Mouse (Mus musculus) embryonic facial prominence, embryonic 15.5 days (tissue): Measurements from ENCODE around the gene Taf1c. TPM values are rescaled to one million over a fixed set of nuclear protein-coding genes. Genes with fewer than 3 reads are reported as not detected.

Experiments
- ATAC-seq: fragments of 200-750 bp; cut with Nextera tagmentation; 2 replicates; pipeline ENCODE4 v1.8.0; 2017; ENCODE audit warnings: low read depth, moderate TSS enrichment; ENCODE audit not compliant: insufficient number of reproducible peaks, low FRiP score, low TSS enrichment
- H3K27ac ChIP-seq: fragments of 300-500 bp; sonication (generic); replicated peaks from 2 replicates; pipeline ENCODE4 v1.5.1; 2015; ENCODE audit warnings: mild to moderate bottlenecking, inconsistent platforms
- H3K27me3 ChIP-seq: fragments of 300-500 bp; sonication (generic); 2 replicates; pipeline ENCODE4 v1.6.1; 2015; ENCODE audit warnings: inconsistent platforms
- H3K36me3 ChIP-seq: fragments of 300-500 bp; sonication (generic); 2 replicates; pipeline ENCODE4 v1.6.1; 2015; ENCODE audit warnings: mild to moderate bottlenecking, inconsistent platforms
- H3K4me1 ChIP-seq: fragments of 300-500 bp; sonication (generic); 2 replicates; pipeline ENCODE4 v1.6.1; 2015; ENCODE audit warnings: inconsistent platforms
- H3K4me2 ChIP-seq: fragments of 300-500 bp; sonication (generic); replicated peaks from 2 replicates; pipeline ENCODE4 v1.6.1; 2015; ENCODE audit warnings: mild to moderate bottlenecking, inconsistent platforms
- H3K4me3 ChIP-seq: fragments of 300-500 bp; sonication (generic); replicated peaks from 2 replicates; pipeline ENCODE4 v1.5.1; 2015; ENCODE audit warnings: mild to moderate bottlenecking, inconsistent platforms
- H3K9ac ChIP-seq: fragments of 300-500 bp; sonication (generic); 2 replicates; pipeline ENCODE4 v1.6.1; 2015; ENCODE audit warnings: inconsistent platforms
- H3K9me3 ChIP-seq: fragments of 300-500 bp; sonication (generic); replicated peaks from 2 replicates; pipeline ENCODE4 v1.6.1; 2016; ENCODE audit warnings: inconsistent platforms
- WGBS: fragments of 180-500 bp; shearing (Covaris S2); methylation state at CpG from one replicate; pipeline ENCODE4 v1.1.7; 2015; 5-methylcytosine and 5-hydroxymethylcytosine counted together
- polyA plus RNA-seq: library from polyadenylated mRNA; unstranded; fragments of >200 nt; fragmentation: Nextera tagmentation; extraction: Ambion mirVana; gene quantifications from 2 replicates; pipeline ENCODE4 v1.2.1, GENCODE M21; 2015

Gene Taf1c
- polyA plus RNA-seq, 1 experiment from 2014 or later = 13.3 TPM

DNA sequence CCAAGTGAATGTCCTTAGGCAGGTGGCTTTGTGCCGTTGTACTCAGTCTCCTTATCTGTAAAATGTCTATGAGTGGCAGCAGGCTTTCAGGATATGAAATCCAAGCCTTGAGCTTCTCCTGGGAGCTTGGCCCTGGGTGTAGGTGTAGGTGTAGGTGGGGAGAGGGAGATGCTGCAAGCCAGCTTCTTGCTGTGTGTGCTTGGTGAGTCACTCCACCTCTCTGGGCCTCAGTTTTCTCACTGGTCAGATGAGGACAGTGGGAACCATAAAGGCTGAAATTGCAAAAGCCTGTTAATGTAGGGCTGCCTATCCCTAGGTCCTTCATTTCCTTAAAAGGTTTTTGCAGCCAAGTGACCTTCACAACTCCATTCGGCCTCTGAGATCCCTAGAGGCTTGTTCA, 30.9 kb upstream of the Taf1c start:
- Histone ChIP-seq H3K4me2 (no peak overlapping the region), H3K27ac (peak overlapping the region; percentile 74), H3K36me3 (no peaks in the 10 kb centered on the region), H3K4me1 (peaks cover 15% of the 10 kb centered on the region), H3K4me3 (no peak overlapping the region), H3K9ac (no peak overlapping the region), H3K9me3 (no peaks in the 10 kb centered on the region), H3K27me3 (peaks cover 19% of the 10 kb centered on the region)
- ATAC-seq = no peak
- WGBS = 63% methylated on average over 2 of the region's 2 CpGs

GRCm38 (mm10) chr8:119635378-119635777, 30.4 kb upstream of the Taf1c start, which contains the start of gene Kcng4:
Gene Kcng4 (minus strand): TSS chr8:119635680.
- H3K36me3 ChIP-seq = no peaks in the 10 kb centered on the region
- H3K27me3 ChIP-seq = peaks cover 19% of the 10 kb centered on the region
- H3K4me3 ChIP-seq = no peak within 1 kb of the TSS
- no peak for ATAC-seq
- peaks cover 15% of the 10 kb centered on the region for H3K4me1 ChIP-seq
- no peak within 1 kb of the TSS for H3K9ac ChIP-seq
- 20% methylated on average over 6 of the region's 6 CpGs for WGBS
- H3K4me2 ChIP-seq = peak within 1 kb of the TSS; percentile 28
- peak within 1 kb of the TSS; percentile 74 for H3K27ac ChIP-seq
- H3K9me3 ChIP-seq = no peaks in the 10 kb centered on the region

DNA sequence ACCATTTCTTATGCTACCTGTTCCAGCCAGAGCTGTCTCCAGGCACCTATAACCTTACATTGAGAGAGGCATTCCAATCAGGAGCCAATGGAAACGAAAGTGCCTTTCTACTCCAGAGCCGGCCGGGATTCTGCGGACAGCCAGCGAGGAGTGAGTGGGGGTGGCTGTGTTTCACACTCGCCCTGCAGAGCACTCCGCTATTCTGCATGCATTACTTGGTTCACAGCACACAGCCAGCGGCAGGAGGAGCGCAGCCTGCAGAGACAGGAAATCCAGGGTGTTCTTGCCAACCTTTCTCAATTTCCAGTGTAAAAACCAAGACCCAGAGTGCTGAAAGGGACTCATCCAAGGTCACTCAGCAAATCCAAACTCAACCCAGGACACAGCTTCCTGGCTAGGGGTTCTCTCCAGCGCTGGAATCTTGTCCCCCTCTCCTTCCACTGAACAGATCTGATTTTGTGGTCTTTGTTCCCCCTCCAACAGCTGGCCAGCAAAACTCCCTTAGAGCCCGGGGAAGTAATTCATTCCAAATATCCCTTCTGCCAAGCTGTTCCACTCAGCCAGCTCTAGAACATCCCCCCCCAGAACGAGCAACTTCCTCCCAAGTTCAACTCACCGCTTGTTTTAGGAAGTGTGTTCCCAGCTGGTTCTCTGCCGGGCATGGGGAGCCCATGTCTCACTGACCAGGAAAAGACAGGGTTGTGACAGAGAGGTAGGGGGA, 29.8 kb upstream of the Taf1c start:
- H3K9ac ChIP-seq = no peak overlapping the region
- H3K9me3 ChIP-seq = no peaks in the 10 kb centered on the region
- peaks cover 15% of the 10 kb centered on the region for H3K4me1 ChIP-seq
- peak overlapping the region; percentile 74 for H3K27ac ChIP-seq
- 25% methylated on average over 14 of the region's 14 CpGs for WGBS
- peaks cover 19% of the 10 kb centered on the region for H3K27me3 ChIP-seq
- H3K4me3 ChIP-seq = no peak overlapping the region
- ATAC-seq = no peak
- H3K4me2 ChIP-seq = peak overlapping the region; percentile 28; the same call in 1 of the 2 replicates
- no peaks in the 10 kb centered on the region for H3K36me3 ChIP-seq

DNA sequence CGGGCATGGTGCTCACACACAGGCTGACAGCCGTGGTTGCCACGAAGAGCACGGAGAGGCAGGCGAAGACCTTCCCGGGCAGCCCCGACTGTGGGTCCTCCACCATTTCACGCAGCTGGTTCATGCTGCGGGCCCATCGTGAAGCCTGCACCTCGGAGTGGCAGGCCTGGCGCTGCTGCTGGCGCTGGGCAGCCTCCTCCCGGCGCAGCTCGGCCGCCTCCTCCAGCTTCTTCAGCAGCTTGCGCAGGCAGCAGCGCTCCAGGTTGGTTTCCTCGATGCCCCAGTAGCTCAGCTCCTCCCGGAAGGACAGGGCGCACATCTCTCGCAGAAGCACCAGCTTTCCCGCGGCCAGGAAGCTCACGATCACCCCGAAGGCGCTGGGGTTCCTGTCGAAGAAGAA, 27.9 kb upstream of the Taf1c start:
- Histone ChIP-seq H3K4me1 (peaks cover 16% of the 10 kb centered on the region), H3K27ac (no peak overlapping the region), H3K4me3 (no peak overlapping the region), H3K9ac (no peak overlapping the region), H3K9me3 (no peaks in the 10 kb centered on the region), H3K4me2 (no peak overlapping the region), H3K36me3 (no peaks in the 10 kb centered on the region), H3K27me3 (peaks cover 19% of the 10 kb centered on the region)
- no peak for ATAC-seq
- 46% methylated on average over 29 of the region's 29 CpGs for WGBS

DNA sequence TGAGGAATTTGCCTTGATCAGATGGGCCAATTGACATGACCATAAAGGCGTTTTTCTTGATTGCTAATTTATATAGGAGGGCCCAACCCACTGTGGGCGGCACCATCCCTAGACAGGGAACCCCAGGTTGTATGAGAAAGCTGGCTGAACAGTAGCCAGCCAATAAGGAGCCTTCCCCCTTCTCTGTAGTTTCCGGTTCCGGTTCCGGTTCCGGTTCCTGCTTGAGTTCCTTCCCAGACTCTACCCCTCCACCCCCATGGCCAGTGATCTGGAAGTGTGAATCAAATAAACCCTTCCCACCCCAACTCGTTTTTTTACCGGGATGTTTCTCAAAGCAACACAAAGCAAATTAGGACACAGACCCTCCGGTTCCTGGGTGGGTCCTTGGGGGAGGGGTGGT, 27.2 kb upstream of the Taf1c start:
- WGBS = 85% methylated on average over 9 of the region's 9 CpGs
- no peaks in the 10 kb centered on the region for H3K36me3 ChIP-seq
- H3K4me3 ChIP-seq = no peak overlapping the region
- ATAC-seq = no peak
- peaks cover 20% of the 10 kb centered on the region for H3K4me1 ChIP-seq
- H3K27ac ChIP-seq = no peak overlapping the region
- H3K9me3 ChIP-seq = no peaks in the 10 kb centered on the region
- no peak overlapping the region for H3K9ac ChIP-seq
- H3K4me2 ChIP-seq = no peak overlapping the region
- peaks cover 19% of the 10 kb centered on the region for H3K27me3 ChIP-seq

GRCm38 (mm10) chr8:119630841-119631240, 25.8 kb upstream of the Taf1c start:
- Histone ChIP-seq H3K4me1 (peaks cover 18% of the 10 kb centered on the region), H3K36me3 (no peaks in the 10 kb centered on the region), H3K9ac (no peak overlapping the region), H3K4me3 (no peak overlapping the region), H3K27ac (no peak overlapping the region), H3K9me3 (no peaks in the 10 kb centered on the region), H3K27me3 (peaks cover 19% of the 10 kb centered on the region), H3K4me2 (no peak overlapping the region)
- ATAC-seq = no peak
- WGBS = 15% methylated on average over 3 of the region's 3 CpGs

- H3K27ac ChIP-seq = no peak overlapping the region
- no peak overlapping the region for H3K4me3 ChIP-seq
- H3K4me2 ChIP-seq = no peak overlapping the region
- 0 out of 2 replicates have a peak, but pooled peaks cover 5% of the 10 kb centered on the region for H3K4me1 ChIP-seq
- no peaks in the 10 kb centered on the region for H3K36me3 ChIP-seq
- WGBS = 26% methylated on average over 10 of the region's 10 CpGs
- no peak overlapping the region for H3K9ac ChIP-seq
- peaks cover 4% of the 10 kb centered on the region; the same call in 1 of the 2 replicates for H3K27me3 ChIP-seq
- H3K9me3 ChIP-seq = no peaks in the 10 kb centered on the region
- ATAC-seq = no peak
Measured at GRCm38 (mm10) chr8:119627613-119628359, 22.8 kb upstream of the Taf1c start.

DNA sequence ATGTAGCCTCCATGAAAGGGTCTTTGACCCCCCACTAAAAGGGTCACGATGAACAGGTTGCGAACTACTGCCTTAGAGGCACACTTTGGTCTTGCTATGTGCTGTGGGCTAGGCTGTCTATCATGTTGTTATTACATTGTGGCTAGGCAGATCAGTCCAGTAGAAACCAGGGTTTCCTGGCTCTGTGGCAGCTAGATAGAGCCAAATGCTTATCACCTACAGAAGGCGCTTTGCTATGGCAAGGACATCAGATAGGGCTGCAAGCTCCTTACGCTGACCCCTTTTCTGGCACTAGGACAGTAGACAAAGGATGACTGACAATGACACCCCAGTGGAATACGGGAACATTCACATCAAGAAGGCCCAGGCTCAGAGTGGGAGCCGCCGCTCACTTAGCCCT, 22.2 kb upstream of the Taf1c start:
- H3K9ac ChIP-seq = no peak overlapping the region
- H3K4me1 ChIP-seq = 0 out of 2 replicates have a peak, but pooled peaks cover 5% of the 10 kb centered on the region
- no peak overlapping the region for H3K4me3 ChIP-seq
- H3K36me3 ChIP-seq = no peaks in the 10 kb centered on the region
- no peak overlapping the region for H3K27ac ChIP-seq
- no peaks in the 10 kb centered on the region for H3K9me3 ChIP-seq
- H3K27me3 ChIP-seq = no peaks in the 10 kb centered on the region
- 83% methylated on average over 7 of the region's 7 CpGs for WGBS
- no peak overlapping the region for H3K4me2 ChIP-seq
- ATAC-seq = no peak

DNA sequence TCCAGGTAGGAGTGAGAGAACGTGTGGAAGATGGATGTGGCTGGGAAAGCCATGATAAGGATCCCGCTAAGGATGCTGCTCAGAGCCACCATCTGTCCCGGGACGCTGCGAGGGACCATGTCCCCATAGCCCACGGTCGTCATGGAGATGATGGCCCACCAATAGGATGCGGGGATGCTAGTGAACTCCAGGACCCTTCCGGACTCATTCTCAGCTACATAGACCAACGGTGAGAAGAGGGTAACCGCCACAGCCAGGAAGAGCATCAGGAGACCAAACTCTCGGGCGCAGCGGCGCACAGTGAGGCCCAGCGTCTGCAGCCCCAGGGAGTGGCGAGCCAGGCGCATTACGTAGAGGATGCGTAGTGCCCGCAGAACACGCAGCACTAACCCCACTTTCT, 20.8 kb upstream of the Taf1c start:
- H3K36me3 ChIP-seq = no peaks in the 10 kb centered on the region

DNA sequence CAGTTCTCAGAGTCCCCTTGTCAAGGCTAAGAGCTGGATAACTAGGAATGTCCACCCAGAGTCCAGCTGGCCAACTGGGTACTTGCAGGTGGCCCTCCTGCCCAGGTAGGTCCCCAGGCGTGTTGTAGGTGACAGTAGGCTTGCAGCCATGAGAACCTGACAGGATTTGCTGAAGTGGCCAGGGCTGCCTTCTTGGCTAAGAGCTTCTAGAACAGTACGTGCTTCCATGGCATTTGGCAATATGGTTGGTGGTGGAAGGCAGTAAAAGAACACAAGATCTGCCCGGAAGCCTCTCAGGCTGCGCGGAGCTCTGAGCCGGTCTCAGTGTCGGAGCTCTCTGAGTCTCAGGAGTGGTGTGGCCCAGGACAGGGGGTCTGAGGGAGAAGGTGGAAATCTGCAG, 19.9 kb upstream of the Taf1c start:
- no peak overlapping the region for H3K4me2 ChIP-seq
- no peak overlapping the region for H3K27ac ChIP-seq
- H3K4me1 ChIP-seq = 0 out of 2 replicates have a peak, but pooled peaks cover 5% of the 10 kb centered on the region
- no peak overlapping the region for H3K4me3 ChIP-seq
- no peaks in the 10 kb centered on the region for H3K9me3 ChIP-seq
- WGBS = 88% methylated on average over 7 of the region's 7 CpGs
- no peak overlapping the region for H3K9ac ChIP-seq
- no peaks in the 10 kb centered on the region for H3K36me3 ChIP-seq
- ATAC-seq = no peak
- no peaks in the 10 kb centered on the region for H3K27me3 ChIP-seq

More for the DNA sequence above, 20.8 kb upstream of the Taf1c start:
- Histone ChIP-seq H3K27ac (no peak overlapping the region), H3K9me3 (no peaks in the 10 kb centered on the region), H3K4me2 (no peak overlapping the region), H3K9ac (no peak overlapping the region), H3K27me3 (no peaks in the 10 kb centered on the region), H3K4me1 (0 out of 2 replicates have a peak, but pooled peaks cover 5% of the 10 kb centered on the region), H3K4me3 (no peak overlapping the region)
- 86% methylated on average over 22 of the region's 22 CpGs for WGBS
- ATAC-seq = no peak

GRCm38 (mm10) chr8:119623744-119624143, 18.7 kb upstream of the Taf1c start:
- no peaks in the 10 kb centered on the region for H3K27me3 ChIP-seq
- 75% methylated on average over 1 of the region's 1 CpGs for WGBS
- no peak overlapping the region for H3K4me2 ChIP-seq
- no peak for ATAC-seq
- H3K9me3 ChIP-seq = no peaks in the 10 kb centered on the region
- no peak overlapping the region for H3K4me3 ChIP-seq
- H3K4me1 ChIP-seq = 0 out of 2 replicates have a peak, but pooled peaks cover 5% of the 10 kb centered on the region
- no peaks in the 10 kb centered on the region for H3K36me3 ChIP-seq
- H3K9ac ChIP-seq = no peak overlapping the region
- no peak overlapping the region for H3K27ac ChIP-seq
